Mouse (Mus musculus): Measurements from ENCODE around the gene Ppfia1. TPM values are rescaled to one million over a fixed set of nuclear protein-coding genes. Genes with fewer than 3 reads are reported as not detected.

Ppfia1 gene
- polyA plus RNA-seq, 1 experiment from 2014 or later = 19.2 TPM

GRCm38 (mm10) chr7:144461246-144461902 lies 92.2 kb downstream of the Ppfia1 start:
- Histone ChIP-seq H3K27ac (ENCODE audit: low read length) (no peak overlapping the region), H3K36me3 (ENCODE audit: control insufficient read depth, insufficient read depth, low read length) (peaks cover 46% of the 10 kb centered on the region), H3K4me2 (ENCODE audit: low read depth, low read length) (no peak overlapping the region), H3K27me3 (ENCODE audit: control insufficient read depth, insufficient read depth, low read length) (no peaks in the 10 kb centered on the region), H3K4me1 (ENCODE audit: control insufficient read depth, insufficient read depth, low read length) (no peaks in the 10 kb centered on the region), H3K9ac (ENCODE audit: low read length) (no peak overlapping the region), H3K9me3 (replicated peaks; ENCODE audit: control insufficient read depth, low read length) (no peaks in the 10 kb centered on the region), H3K4me3 (replicated peaks; ENCODE audit: low read length) (no peak overlapping the region)
- WGBS = 91% methylated on average over 6 of the region's 6 CpGs
- ATAC-seq (ENCODE audit: insufficient read depth, low FRiP score) = no peak

DNA sequence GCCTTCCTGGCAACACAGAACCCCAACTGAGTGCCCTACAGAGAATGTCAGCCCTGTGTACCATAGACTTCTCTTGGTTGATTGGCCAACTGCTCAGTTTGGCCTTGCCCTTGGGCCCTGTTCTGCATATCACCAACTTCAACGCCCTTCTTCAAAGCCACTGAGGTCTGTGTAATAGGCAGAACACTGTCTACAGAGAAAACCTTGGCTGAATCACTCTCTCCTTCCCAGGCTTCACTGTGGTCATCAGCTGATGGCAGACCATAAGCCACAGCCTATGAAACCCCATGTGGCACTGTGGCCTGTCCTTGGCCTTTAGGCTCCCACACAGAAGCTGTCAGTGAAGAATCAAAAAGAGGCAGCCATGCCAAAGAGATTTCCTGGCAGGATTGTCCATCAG lies 94.6 kb downstream of the Ppfia1 start:
- no peaks in the 10 kb centered on the region for H3K9me3 ChIP-seq (replicated peaks; ENCODE audit: control insufficient read depth, low read length)
- H3K4me3 ChIP-seq (replicated peaks; ENCODE audit: low read length) = no peak overlapping the region
- ATAC-seq (ENCODE audit: insufficient read depth, low FRiP score) = no peak
- no peak overlapping the region for H3K4me2 ChIP-seq (ENCODE audit: low read depth, low read length)
- H3K9ac ChIP-seq (ENCODE audit: low read length) = no peak overlapping the region
- WGBS = 87% methylated on average over 1 of the region's 1 CpGs
- peaks cover 41% of the 10 kb centered on the region for H3K36me3 ChIP-seq (ENCODE audit: control insufficient read depth, insufficient read depth, low read length)
- H3K4me1 ChIP-seq (ENCODE audit: control insufficient read depth, insufficient read depth, low read length) = no peaks in the 10 kb centered on the region
- H3K27ac ChIP-seq (ENCODE audit: low read length) = no peak overlapping the region
- H3K27me3 ChIP-seq (ENCODE audit: control insufficient read depth, insufficient read depth, low read length) = no peaks in the 10 kb centered on the region

- H3K4me3 ChIP-seq (replicated peaks; ENCODE audit: low read length) = no peak overlapping the region
- no peaks in the 10 kb centered on the region for H3K27me3 ChIP-seq (ENCODE audit: control insufficient read depth, insufficient read depth, low read length)
- no peak overlapping the region for H3K27ac ChIP-seq (ENCODE audit: low read length)
- no peak overlapping the region for H3K4me2 ChIP-seq (ENCODE audit: low read depth, low read length)
- H3K9me3 ChIP-seq (replicated peaks; ENCODE audit: control insufficient read depth, low read length) = no peaks in the 10 kb centered on the region
- peaks cover 32% of the 10 kb centered on the region for H3K36me3 ChIP-seq (ENCODE audit: control insufficient read depth, insufficient read depth, low read length)
- no peak overlapping the region for H3K9ac ChIP-seq (ENCODE audit: low read length)
- 87% methylated on average over 9 of the region's 9 CpGs for WGBS
- no peak for ATAC-seq (ENCODE audit: insufficient read depth, low FRiP score)
- H3K4me1 ChIP-seq (ENCODE audit: control insufficient read depth, insufficient read depth, low read length) = no peaks in the 10 kb centered on the region
These were observed 102.9 kb downstream of the Ppfia1 start for GRCm38 (mm10) chr7:144450661-144451060.

GRCm38 (mm10) chr7:144449637-144450570 lies 103.6 kb downstream of the Ppfia1 start:
- no peak overlapping the region for H3K9ac ChIP-seq (ENCODE audit: low read length)
- no peaks in the 10 kb centered on the region for H3K27me3 ChIP-seq (ENCODE audit: control insufficient read depth, insufficient read depth, low read length)
- H3K27ac ChIP-seq (ENCODE audit: low read length) = no peak overlapping the region
- H3K9me3 ChIP-seq (replicated peaks; ENCODE audit: control insufficient read depth, low read length) = no peaks in the 10 kb centered on the region
- 90% methylated on average over 13 of the region's 13 CpGs for WGBS
- H3K36me3 ChIP-seq (ENCODE audit: control insufficient read depth, insufficient read depth, low read length) = peaks cover 40% of the 10 kb centered on the region
- H3K4me1 ChIP-seq (ENCODE audit: control insufficient read depth, insufficient read depth, low read length) = no peaks in the 10 kb centered on the region
- no peak overlapping the region for H3K4me3 ChIP-seq (replicated peaks; ENCODE audit: low read length)
- ATAC-seq (ENCODE audit: insufficient read depth, low FRiP score) = no peak
- no peak overlapping the region for H3K4me2 ChIP-seq (ENCODE audit: low read depth, low read length)

DNA sequence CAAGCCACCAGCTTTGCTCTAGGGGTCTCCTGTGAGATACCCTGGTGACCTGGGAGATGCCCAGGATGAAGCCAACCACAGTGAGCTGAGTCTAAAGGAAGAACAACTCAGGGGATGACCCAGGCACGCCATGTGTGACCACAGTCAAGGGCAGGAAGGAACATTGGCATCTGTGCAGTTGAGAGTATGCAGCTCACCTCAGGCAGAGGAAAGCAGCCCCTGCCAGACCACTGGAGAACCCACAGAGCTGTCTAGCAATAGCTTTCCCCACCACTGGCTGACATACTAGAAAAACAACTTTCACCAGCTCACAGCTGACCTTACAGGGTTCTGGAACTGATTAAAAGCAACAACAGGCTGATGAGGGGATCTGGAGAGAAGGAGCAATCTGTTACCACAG lies 105.3 kb downstream of the Ppfia1 start:
- no peak overlapping the region for H3K9ac ChIP-seq (ENCODE audit: low read length)
- no peaks in the 10 kb centered on the region for H3K9me3 ChIP-seq (replicated peaks; ENCODE audit: control insufficient read depth, low read length)
- ATAC-seq (ENCODE audit: insufficient read depth, low FRiP score) = no peak
- 96% methylated on average over 1 of the region's 1 CpGs for WGBS
- no peak overlapping the region for H3K4me2 ChIP-seq (ENCODE audit: low read depth, low read length)
- H3K4me1 ChIP-seq (ENCODE audit: control insufficient read depth, insufficient read depth, low read length) = no peaks in the 10 kb centered on the region
- H3K27me3 ChIP-seq (ENCODE audit: control insufficient read depth, insufficient read depth, low read length) = no peaks in the 10 kb centered on the region
- H3K36me3 ChIP-seq (ENCODE audit: control insufficient read depth, insufficient read depth, low read length) = peaks cover 48% of the 10 kb centered on the region
- H3K27ac ChIP-seq (ENCODE audit: low read length) = no peak overlapping the region
- H3K4me3 ChIP-seq (replicated peaks; ENCODE audit: low read length) = no peak overlapping the region

GRCm38 (mm10) chr7:144447146-144447545 lies 106.4 kb downstream of the Ppfia1 start:
- Histone ChIP-seq H3K27me3 (ENCODE audit: control insufficient read depth, insufficient read depth, low read length) (no peaks in the 10 kb centered on the region), H3K4me2 (ENCODE audit: low read depth, low read length) (no peak overlapping the region), H3K9ac (ENCODE audit: low read length) (no peak overlapping the region), H3K36me3 (ENCODE audit: control insufficient read depth, insufficient read depth, low read length) (peaks cover 43% of the 10 kb centered on the region), H3K4me3 (replicated peaks; ENCODE audit: low read length) (no peak overlapping the region), H3K27ac (ENCODE audit: low read length) (no peak overlapping the region), H3K4me1 (ENCODE audit: control insufficient read depth, insufficient read depth, low read length) (no peaks in the 10 kb centered on the region), H3K9me3 (replicated peaks; ENCODE audit: control insufficient read depth, low read length) (no peaks in the 10 kb centered on the region)
- 73% methylated on average over 3 of the region's 3 CpGs for WGBS
- no peak for ATAC-seq (ENCODE audit: insufficient read depth, low FRiP score)

GRCm38 (mm10) chr7:144444788-144445187 lies 108.7 kb downstream of the Ppfia1 start:
- Histone ChIP-seq H3K36me3 (ENCODE audit: control insufficient read depth, insufficient read depth, low read length) (peaks cover 41% of the 10 kb centered on the region), H3K27ac (ENCODE audit: low read length) (no peak overlapping the region), H3K9me3 (replicated peaks; ENCODE audit: control insufficient read depth, low read length) (no peaks in the 10 kb centered on the region), H3K4me3 (replicated peaks; ENCODE audit: low read length) (no peak overlapping the region), H3K27me3 (ENCODE audit: control insufficient read depth, insufficient read depth, low read length) (no peaks in the 10 kb centered on the region), H3K4me2 (ENCODE audit: low read depth, low read length) (no peak overlapping the region), H3K4me1 (ENCODE audit: control insufficient read depth, insufficient read depth, low read length) (no peaks in the 10 kb centered on the region), H3K9ac (ENCODE audit: low read length) (no peak overlapping the region)
- ATAC-seq (ENCODE audit: insufficient read depth, low FRiP score) = no peak
- 79% methylated on average over 7 of the region's 7 CpGs for whole genome bisulfite sequencing

GRCm38 (mm10) chr7:144441976-144442375 lies 111.6 kb downstream of the Ppfia1 start:
- Histone ChIP-seq H3K4me3 (replicated peaks; ENCODE audit: low read length) (no peak overlapping the region), H3K4me1 (ENCODE audit: control insufficient read depth, insufficient read depth, low read length) (no peaks in the 10 kb centered on the region), H3K4me2 (ENCODE audit: low read depth, low read length) (no peak overlapping the region), H3K36me3 (ENCODE audit: control insufficient read depth, insufficient read depth, low read length) (peaks cover 53% of the 10 kb centered on the region), H3K9me3 (replicated peaks; ENCODE audit: control insufficient read depth, low read length) (no peaks in the 10 kb centered on the region), H3K27me3 (ENCODE audit: control insufficient read depth, insufficient read depth, low read length) (no peaks in the 10 kb centered on the region), H3K27ac (ENCODE audit: low read length) (no peak overlapping the region), H3K9ac (ENCODE audit: low read length) (no peak overlapping the region)
- no peak for ATAC-seq (ENCODE audit: insufficient read depth, low FRiP score)
- 89% methylated on average over 4 of the region's 4 CpGs for WGBS

- H3K9ac ChIP-seq (ENCODE audit: low read length) = no peak overlapping the region
- H3K36me3 ChIP-seq (ENCODE audit: control insufficient read depth, insufficient read depth, low read length) = peaks cover 49% of the 10 kb centered on the region
- H3K4me2 ChIP-seq (ENCODE audit: low read depth, low read length) = no peak overlapping the region
- 93% methylated on average over 11 of the region's 11 CpGs for WGBS
- no peak overlapping the region for H3K4me3 ChIP-seq (replicated peaks; ENCODE audit: low read length)
- H3K27ac ChIP-seq (ENCODE audit: low read length) = no peak overlapping the region
- no peaks in the 10 kb centered on the region for H3K9me3 ChIP-seq (replicated peaks; ENCODE audit: control insufficient read depth, low read length)
- no peak for ATAC-seq (ENCODE audit: insufficient read depth, low FRiP score)
- H3K27me3 ChIP-seq (ENCODE audit: control insufficient read depth, insufficient read depth, low read length) = no peaks in the 10 kb centered on the region
- H3K4me1 ChIP-seq (ENCODE audit: control insufficient read depth, insufficient read depth, low read length) = no peaks in the 10 kb centered on the region
These were observed 112.1 kb downstream of the Ppfia1 start for GRCm38 (mm10) chr7:144441466-144441865.
